Mouse (Mus musculus): Measurements from ENCODE around the gene Pole3.

Gene Pole3

DNA sequence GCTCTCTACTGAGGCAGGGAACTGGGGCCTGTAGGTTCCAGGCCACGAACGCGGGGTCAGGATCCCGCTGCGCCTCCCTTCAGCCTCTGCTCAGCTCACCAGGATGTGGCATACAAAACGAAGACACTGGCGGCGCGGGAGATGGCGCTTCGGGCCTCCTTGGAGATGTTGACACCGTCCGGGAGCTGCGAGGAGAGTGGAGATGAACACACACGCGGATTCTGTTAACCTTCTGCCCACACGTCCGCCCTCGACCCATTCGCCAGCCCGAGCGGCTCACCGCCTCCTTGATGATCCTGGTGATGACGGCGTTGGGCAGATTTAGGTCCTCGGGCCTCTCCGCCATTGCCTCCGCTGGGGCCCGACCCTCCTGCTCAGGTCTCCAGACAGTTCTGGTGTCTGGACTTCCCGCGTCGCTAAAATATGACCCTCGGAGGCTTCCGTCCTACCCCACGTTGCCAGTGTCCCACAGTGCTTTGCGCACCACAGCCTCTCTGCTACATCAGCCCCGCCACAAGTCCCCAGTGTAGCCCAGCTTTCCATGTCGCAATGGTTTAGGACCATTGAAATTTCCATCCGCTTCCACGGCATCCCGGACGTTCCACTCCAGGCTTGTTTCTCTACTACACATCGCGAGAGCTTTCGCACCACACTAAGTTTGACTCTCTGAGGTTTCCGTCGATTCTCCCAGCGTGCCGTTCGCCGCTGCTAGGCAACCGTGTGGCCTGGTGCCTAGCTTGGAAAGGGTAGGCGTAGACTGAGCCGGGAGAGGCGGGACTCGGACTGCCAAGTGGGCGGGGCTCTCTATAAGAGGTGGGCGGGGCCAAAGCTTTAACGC, at the start of gene Pole3, which contains the start of gene 4933430I17Rik:
Pole3 (minus strand) TSS at position 418 of the 838 bp plus-strand sequence.
4933430I17Rik (plus strand) TSS at position 719 of the 838 bp plus-strand sequence.
- in situ Hi-C loops (cut with MboI; ENCODE audit: low pct_unique_long_range_greater_than_20kb in 1 of 2, low sequenced_read_pairs in 2 of 2, unreplicated experiment in 1 of 2): no loop called here

DNA sequence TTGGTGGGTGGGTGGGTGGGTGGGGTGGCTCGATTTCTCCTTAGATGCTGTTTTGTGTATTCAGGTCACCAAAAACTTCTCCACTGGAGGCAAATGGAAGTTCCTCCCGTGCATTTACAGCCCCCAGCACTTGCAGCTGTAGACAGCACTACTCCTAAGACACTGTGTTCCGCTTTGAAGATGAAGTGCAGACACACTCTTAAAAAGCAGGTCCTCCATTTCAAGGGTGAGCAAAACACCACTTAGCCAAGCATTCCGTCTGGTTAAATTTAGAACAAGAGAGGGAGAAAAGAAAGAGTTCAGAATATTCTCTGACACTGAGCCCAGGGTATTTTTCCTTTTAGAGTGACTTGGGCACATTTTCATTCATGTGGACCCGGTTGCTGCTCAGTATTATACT, 45.2 kb upstream of the Pole3 start:
- in situ Hi-C loops (cut with MboI; ENCODE audit: low pct_unique_long_range_greater_than_20kb in 1 of 2, low sequenced_read_pairs in 2 of 2, unreplicated experiment in 1 of 2): loop anchor here in 1 of 2 experiments (25.0 kb wide), 1 partner anchor 117 kb away; no protein-coding TSS in a partner anchor

DNA sequence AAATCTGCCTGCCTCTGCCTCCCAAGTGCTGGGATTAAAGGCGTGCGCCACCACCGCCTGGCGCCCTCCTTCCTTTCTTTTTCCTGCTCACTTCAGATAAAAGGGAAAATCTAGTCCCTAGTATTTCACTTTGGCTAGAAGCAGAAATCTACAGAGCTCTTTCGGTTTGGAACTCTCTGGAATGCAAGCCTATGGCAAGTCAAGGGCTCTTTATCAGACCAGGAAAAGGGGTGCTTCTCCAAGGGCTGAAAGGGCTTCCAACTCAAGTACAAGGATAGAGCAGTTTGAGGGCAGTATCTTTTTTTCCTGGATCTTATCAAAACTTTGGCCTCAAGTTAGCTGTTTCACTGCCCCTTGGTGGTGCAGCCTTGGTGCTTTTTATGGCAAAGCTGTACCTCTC, 44.7 kb upstream of the Pole3 start:
- in situ Hi-C loops (cut with MboI; ENCODE audit: low pct_unique_long_range_greater_than_20kb in 1 of 2, low sequenced_read_pairs in 2 of 2, unreplicated experiment in 1 of 2): loop anchor here (10.0 to 25.0 kb wide), 2 partner anchors 118 to 125 kb away; no protein-coding TSS in a partner anchor

GRCm38 (mm10) chr4:62568359-62568758, 43.5 kb upstream of the Pole3 start:
- in situ Hi-C loops (cut with MboI; ENCODE audit: low pct_unique_long_range_greater_than_20kb in 1 of 2, low sequenced_read_pairs in 2 of 2, unreplicated experiment in 1 of 2): loop anchor here (10.0 to 25.0 kb wide), 2 partner anchors 119 to 126 kb away; no protein-coding TSS in a partner anchor

DNA sequence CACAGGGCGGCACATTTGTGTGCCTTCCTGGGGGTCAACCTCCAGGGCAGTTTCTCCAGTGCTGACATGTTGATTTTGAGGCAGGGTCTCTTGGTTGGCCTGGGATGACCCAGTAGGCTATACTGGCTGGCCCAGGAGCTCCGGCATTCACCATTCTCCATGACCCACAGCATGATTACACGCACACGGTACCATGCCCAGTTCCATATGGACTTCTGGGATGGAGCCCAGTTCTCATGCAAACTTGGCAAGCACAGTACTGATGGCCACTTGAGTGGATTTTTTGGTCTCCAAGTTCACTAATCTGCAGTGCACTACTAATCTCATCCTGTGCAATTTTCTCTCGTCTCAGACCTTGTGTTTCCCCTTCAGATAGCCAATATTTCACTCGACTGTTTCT, 42.8 kb upstream of the Pole3 start:
- in situ Hi-C loops (cut with MboI; ENCODE audit: low pct_unique_long_range_greater_than_20kb in 1 of 2, low sequenced_read_pairs in 2 of 2, unreplicated experiment in 1 of 2): loop anchor here (10.0 to 25.0 kb wide), 2 partner anchors 120 to 127 kb away; no protein-coding TSS in a partner anchor

DNA sequence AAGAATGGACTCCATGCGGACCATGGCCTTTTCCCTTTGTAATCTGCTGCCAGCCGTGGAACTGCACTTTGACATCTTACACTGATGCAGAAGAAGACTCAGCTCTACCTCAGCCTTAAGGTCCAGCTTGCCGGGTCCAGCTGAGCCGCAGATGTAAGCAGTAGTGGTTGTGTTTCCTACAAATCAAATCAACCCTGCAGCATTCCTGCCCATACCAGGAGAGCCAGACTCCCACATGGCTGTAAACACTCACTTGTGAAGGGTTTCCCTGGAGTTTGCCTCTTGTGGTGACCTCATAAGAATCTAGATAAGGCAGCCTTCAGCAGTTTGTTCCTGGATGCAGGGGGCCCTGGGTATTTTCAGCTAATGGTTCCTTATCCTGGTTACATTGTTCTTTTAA, 41.7 kb upstream of the Pole3 start:
- in situ Hi-C loops (cut with MboI; ENCODE audit: low pct_unique_long_range_greater_than_20kb in 1 of 2, low sequenced_read_pairs in 2 of 2, unreplicated experiment in 1 of 2): loop anchor here (10.0 to 25.0 kb wide), 2 partner anchors 121 to 128 kb away; no protein-coding TSS in a partner anchor

- in situ Hi-C loops (cut with MboI; ENCODE audit: low pct_unique_long_range_greater_than_20kb in 1 of 2, low sequenced_read_pairs in 2 of 2, unreplicated experiment in 1 of 2): loop anchor here (5.0 to 25.0 kb wide), 3 partner anchors 125 to 205 kb away; no protein-coding TSS in a partner anchor
These were observed 37.1 kb upstream of the Pole3 start for GRCm38 (mm10) chr4:62562006-62562405.

GRCm38 (mm10) chr4:62561630-62562001, 36.7 kb upstream of the Pole3 start:
- in situ Hi-C loops (cut with MboI; ENCODE audit: low pct_unique_long_range_greater_than_20kb in 1 of 2, low sequenced_read_pairs in 2 of 2, unreplicated experiment in 1 of 2): loop anchor here (5.0 to 25.0 kb wide), 3 partner anchors 126 to 206 kb away; no protein-coding TSS in a partner anchor

- in situ Hi-C loops (cut with MboI; ENCODE audit: low pct_unique_long_range_greater_than_20kb in 1 of 2, low sequenced_read_pairs in 2 of 2, unreplicated experiment in 1 of 2): loop anchor here (5.0 to 25.0 kb wide), 3 partner anchors 126 to 206 kb away; no protein-coding TSS in a partner anchor
These were observed 36.2 kb upstream of the Pole3 start for GRCm38 (mm10) chr4:62560963-62561629.

DNA sequence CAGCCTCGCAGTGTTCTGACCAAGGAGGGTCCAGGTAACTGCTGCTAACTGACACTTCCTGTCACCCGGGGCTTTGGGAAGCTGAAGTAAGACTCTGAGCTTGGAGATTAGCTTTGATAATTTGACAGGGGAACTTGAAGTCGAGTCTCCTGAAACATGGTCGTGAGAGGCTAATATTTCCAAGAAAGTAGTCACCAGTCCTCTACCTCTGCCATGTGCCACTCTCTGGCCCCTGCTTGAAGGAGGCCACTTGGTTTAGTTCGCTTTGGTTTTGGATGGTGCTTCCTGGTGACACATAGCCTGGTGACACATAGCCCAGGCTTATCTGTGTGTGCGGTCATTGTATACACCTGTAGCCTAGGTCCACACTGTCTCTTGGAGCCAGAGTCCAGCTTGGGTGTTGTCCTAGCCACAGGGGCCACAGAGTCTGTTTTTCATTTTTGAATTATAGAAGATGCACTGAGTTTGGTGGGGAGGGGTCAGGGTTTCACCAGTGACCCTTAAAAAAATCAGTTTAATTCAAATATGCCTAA, 35.0 kb upstream of the Pole3 start, which contains the start of gene Rgs3:
Rgs3 (plus strand) TSS at position 51 of the 533 bp plus-strand sequence.
- in situ Hi-C loops (cut with MboI; ENCODE audit: low pct_unique_long_range_greater_than_20kb in 1 of 2, low sequenced_read_pairs in 2 of 2, unreplicated experiment in 1 of 2): loop anchor here (5.0 to 25.0 kb wide), 4 partner anchors 127 to 207 kb away; no protein-coding TSS in a partner anchor

DNA sequence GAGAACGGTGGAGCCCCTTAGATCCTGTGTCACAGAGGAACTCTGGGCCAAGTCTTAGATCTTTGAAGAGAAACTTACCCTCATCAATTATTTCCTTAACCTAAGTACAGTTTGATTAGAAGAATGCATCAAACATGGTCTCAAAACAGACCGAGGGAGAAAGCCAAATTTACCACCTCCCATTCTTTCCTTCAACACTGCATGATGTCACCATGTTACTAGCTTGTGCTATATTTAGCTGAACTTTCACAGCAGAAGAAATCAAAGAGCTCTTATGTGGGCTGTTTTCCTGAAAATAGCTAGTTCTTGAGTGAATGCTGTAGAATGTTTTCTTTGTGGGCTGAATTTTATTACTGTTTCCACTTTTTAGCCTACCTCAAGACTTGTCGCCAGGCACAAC, 32.6 kb upstream of the Pole3 start:
- in situ Hi-C loops (cut with MboI; ENCODE audit: low pct_unique_long_range_greater_than_20kb in 1 of 2, low sequenced_read_pairs in 2 of 2, unreplicated experiment in 1 of 2): loop anchor here (10.0 to 25.0 kb wide), 2 partner anchors 130 to 207 kb away; no protein-coding TSS in a partner anchor

DNA sequence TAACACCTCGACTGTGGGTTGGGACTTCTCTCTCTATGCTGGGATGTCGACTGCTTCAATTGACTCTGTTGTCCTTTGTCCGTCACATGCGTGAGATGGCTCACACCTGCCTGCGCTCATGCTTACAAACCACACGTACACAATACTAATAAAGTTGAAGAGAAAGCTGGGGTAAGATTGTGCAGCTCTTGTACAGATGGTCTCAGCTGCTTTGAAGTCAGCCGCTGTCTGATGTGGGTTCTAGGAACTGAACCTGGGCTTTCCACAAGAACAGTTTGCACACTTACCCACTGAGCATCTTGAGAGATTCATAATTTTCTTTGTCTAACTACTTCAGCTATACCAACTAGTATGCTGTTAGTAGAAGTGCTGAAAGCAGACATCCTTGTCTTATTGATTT, 27.1 kb upstream of the Pole3 start:
- in situ Hi-C loops (cut with MboI; ENCODE audit: low pct_unique_long_range_greater_than_20kb in 1 of 2, low sequenced_read_pairs in 2 of 2, unreplicated experiment in 1 of 2): loop anchor here (10.0 to 25.0 kb wide), 2 partner anchors 135 to 213 kb away; no protein-coding TSS in a partner anchor

- in situ Hi-C loops (cut with MboI; ENCODE audit: low pct_unique_long_range_greater_than_20kb in 1 of 2, low sequenced_read_pairs in 2 of 2, unreplicated experiment in 1 of 2): no loop called here
These were observed 19.9 kb upstream of the Pole3 start for GRCm38 (mm10) chr4:62544801-62545200.

DNA sequence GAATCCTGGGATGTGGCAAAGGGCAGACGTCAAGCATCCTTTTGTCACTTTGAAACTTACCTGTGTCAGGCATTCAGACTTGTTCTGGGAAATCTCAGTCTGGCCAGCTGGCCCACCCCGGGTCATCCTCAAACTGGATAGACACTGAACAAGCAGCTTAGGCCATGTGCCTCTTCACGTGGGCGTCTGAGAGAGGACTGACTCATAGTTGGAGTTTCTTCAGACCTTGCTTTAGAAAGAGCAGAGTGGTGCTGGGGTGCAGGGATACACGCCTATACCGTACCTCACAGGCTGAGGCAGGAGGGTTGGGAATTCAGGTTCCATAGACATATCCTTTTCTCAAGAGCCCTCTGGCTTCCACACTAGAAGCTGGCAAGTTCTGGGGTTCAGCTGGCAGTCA, 18.9 kb upstream of the Pole3 start:
- in situ Hi-C loops (cut with MboI; ENCODE audit: low pct_unique_long_range_greater_than_20kb in 1 of 2, low sequenced_read_pairs in 2 of 2, unreplicated experiment in 1 of 2): no loop called here

DNA sequence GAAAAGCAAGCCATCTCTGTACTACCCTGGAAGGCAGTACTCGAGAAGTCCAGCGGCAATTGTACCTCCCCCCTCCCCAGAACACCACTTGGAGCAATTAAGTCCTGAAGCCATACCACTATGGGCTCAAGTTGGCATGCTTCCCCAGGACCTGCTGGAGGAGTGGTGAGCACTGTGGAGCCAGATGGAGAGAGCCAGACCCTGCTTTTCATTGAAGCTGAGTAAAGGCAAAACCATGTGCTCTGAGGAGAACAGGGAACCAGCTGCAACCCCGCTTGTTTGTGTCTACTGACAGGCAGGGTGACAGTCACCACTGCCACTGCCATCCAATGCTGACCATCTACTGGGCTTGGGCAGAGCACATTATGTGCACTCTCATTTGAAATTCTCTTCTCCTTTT, 16.9 kb upstream of the Pole3 start:
- in situ Hi-C loops (cut with MboI; ENCODE audit: low pct_unique_long_range_greater_than_20kb in 1 of 2, low sequenced_read_pairs in 2 of 2, unreplicated experiment in 1 of 2): no loop called here

DNA sequence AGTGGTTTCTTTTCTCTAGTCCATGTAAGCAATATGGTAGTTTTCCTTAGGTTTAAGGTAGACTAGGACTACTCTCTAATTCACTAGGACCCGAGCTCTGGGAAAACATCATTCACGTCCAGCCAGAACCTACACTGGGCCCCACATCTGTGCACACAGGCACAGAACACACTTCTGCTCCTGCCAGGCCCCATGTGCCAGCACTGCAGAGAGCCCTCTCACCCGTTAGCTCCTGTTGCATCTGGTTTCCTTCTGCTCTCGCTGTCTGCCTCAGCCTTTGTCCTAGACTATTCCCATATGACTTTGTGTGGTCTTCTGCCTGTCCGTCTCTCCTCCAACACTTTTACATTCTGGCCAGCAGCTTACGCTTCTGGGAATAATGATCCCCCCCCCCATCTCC, 8.9 kb upstream of the Pole3 start:
- in situ Hi-C loops (cut with MboI; ENCODE audit: low pct_unique_long_range_greater_than_20kb in 1 of 2, low sequenced_read_pairs in 2 of 2, unreplicated experiment in 1 of 2): no loop called here

DNA sequence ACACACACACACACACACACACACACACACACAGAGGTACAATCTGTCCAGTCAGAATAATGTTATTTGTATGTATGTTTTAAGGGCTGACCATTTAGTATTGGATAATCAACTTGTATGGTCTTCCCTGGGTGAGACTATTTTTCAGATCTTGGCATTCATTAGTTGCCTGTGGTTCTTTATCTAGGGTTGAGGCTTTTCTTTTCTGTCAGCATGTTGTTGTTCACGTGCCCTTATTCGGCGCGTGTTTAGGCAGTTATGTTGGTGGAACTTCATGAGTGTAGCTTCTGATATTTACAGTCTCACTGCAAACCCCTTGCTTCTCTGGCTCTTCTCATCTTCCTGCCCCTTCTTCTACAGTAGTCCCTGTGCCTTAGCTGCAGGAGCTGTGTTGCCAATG, 2.8 kb upstream of the Pole3 start:
- in situ Hi-C loops (cut with MboI; ENCODE audit: low pct_unique_long_range_greater_than_20kb in 1 of 2, low sequenced_read_pairs in 2 of 2, unreplicated experiment in 1 of 2): no loop called here

GRCm38 (mm10) chr4:62526256-62526655, 1.4 kb upstream of the Pole3 start:
- in situ Hi-C loops (cut with MboI; ENCODE audit: low pct_unique_long_range_greater_than_20kb in 1 of 2, low sequenced_read_pairs in 2 of 2, unreplicated experiment in 1 of 2): no loop called here

- in situ Hi-C loops (cut with MboI; ENCODE audit: low pct_unique_long_range_greater_than_20kb in 1 of 2, low sequenced_read_pairs in 2 of 2, unreplicated experiment in 1 of 2): no loop called here
These were observed 582 bp upstream of the Pole3 start for GRCm38 (mm10) chr4:62525489-62525811.
